Mouse (Mus musculus) central nervous system, embryonic 14 days (tissue): ENCODE measurements around the gene Olfr1412. TPM values are rescaled to one million over a fixed set of nuclear protein-coding genes. Genes with fewer than 3 reads are reported as not detected.

Experiments used
- polyA plus RNA-seq: library from polyadenylated mRNA; depleted of rRNA; stranded (reverse); fragments of >200 nt; gene quantifications from 2 replicates; pipeline ENCODE4 v1.2.3, GENCODE M21; 2012; rRNA removed

Olfr1412 gene
- polyA plus RNA-seq: not detected in 2 replicates

DNA sequence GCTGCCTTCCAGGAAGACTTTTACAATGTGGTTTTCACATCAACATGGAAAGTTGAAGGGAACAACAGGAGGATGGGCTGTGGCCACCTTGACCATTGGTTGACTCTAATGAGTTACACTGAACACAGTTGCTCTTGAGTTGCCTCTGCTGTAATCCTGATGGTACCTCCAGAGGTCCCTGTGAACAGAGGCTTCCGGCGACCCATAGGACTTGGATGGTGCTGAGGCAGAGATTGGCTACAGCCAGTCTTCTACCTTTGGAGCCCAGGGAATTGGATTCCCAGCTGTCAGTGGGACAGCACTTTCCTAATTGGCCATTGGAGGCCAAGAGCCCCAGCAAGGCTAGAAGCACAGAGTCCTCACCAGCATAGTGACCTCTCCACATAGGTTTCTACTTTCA lies at the start of gene Olfr1412:
Gene Olfr1412, plus strand, starts transcription at position 301 of the 400 bp plus-strand sequence.

DNA sequence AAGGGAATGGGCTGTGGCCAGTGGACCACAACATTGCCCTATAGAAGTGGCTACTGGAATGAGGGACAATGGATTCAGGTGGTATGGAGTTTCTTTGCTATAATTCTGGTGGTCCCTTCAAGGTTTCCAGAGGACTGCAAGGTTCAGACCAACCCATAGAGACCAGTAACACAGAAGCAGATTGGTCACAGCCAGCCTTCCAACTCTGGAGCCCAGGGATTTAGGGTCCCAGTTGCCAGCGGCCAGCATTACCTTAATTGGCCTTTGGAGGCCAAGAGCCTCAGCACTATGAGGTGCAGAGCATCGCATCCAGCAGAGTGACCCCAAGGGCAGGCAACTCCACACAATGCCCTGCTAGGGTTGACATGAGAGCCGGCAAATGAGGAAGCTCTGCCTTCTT lies 14.6 kb upstream of the Olfr1412 start, which contains the start of gene Olfr1413:
Gene Olfr1413, plus strand, starts transcription at position 301 of the 400 bp plus-strand sequence.

DNA sequence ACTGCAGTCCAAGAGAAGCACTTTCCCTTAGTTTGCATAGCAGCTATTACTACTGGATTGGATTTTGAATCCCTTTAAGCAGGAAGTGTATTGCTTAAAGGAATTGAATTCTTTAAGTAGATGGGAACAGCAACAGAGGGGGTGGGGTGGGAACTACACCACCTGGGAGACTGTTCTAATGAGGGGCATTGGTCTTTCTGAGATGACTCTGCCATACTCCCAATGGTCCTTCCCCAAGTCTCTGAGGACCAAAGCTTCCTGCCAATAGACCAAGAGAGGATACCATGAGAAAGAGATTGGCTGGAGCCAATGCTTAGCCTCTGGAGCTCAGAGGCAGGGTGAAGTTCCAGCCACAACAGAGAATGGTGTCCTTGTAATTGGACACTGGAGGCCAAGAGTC lies 8.5 kb downstream of the Olfr1412 start, which contains the start of gene Olfr1411:
Gene Olfr1411, plus strand, starts transcription at position 301 of the 400 bp plus-strand sequence.

DNA sequence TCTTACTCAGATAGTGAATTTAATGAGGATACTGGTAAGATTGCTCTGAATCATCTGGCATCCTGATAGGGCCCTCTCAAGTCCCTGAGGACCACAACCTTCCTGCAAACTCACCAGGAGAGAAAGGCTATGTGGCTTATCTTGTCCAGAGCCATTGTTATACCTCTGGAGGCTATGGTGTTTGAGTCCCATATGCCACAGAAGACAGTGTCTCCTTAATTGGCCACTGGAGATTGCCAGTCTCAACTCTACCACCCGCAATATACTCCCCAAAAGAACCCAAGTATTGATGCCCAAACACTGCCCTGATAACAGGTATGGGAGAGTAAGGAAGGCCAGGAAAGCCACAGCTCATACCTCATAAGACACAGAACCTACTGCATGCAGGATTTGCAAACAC lies 19.9 kb downstream of the Olfr1412 start, which contains the start of gene Olfr1410:
Gene Olfr1410, plus strand, starts transcription at position 301 of the 400 bp plus-strand sequence.

DNA sequence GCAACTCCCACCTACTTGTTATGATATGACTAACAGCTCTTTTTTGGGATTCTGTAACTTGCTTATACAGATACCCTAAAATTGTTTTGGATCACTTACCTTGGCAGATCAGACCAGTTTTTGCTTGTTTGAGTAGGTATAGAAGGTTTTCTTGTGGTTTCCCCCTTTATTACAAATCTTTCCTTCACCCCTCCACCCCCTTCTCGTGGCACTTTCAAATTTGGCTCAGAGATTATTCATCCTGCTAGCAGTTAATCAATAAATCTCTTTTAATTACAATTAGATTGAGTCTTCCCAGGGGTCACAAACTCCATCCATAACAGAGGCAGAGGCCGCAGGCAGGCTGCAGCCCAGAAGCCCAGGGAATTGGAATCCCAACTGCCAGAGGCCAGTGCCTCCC lies 31.9 kb downstream of the Olfr1412 start, which contains the start of gene Olfr12:
Gene Olfr12, plus strand, starts transcription at position 301 of the 400 bp plus-strand sequence.

Other genes starting within 250 kb of the Olfr1412 start
- 134 and 135 TPM in 2 replicates for gene Ndufa10, start 111.9 kb upstream of the Olfr1412 start, polyA plus RNA-seq
- gene Olfr1416, start 100.7 kb upstream of the Olfr1412 start, polyA plus RNA-seq: not detected in 2 replicates
- gene Olfr1415, start 89.7 kb upstream of the Olfr1412 start, polyA plus RNA-seq: not detected in 2 replicates
- not detected in 2 replicates for gene Olfr1414, start 67.1 kb upstream of the Olfr1412 start, polyA plus RNA-seq
- not detected in 2 replicates for gene Olfr1413, start 14.5 kb upstream of the Olfr1412 start, polyA plus RNA-seq
- gene Olfr1411, start 8.6 kb downstream of the Olfr1412 start, polyA plus RNA-seq: not detected in 2 replicates
- not detected in 2 replicates for gene Olfr1410, start 20.0 kb downstream of the Olfr1412 start, polyA plus RNA-seq
- not detected in 2 replicates for gene Olfr12, start 32.0 kb downstream of the Olfr1412 start, polyA plus RNA-seq
- gene Cops9, start 56.2 kb downstream of the Olfr1412 start, polyA plus RNA-seq: 341 and 351 TPM in 2 replicates
- gene Otos, start 63.1 kb downstream of the Olfr1412 start, polyA plus RNA-seq: 0.06 and 0.11 TPM in 2 replicates
- gene Gpc1, start 245.9 kb downstream of the Olfr1412 start, polyA plus RNA-seq: 116 and 132 TPM in 2 replicates